Mouse (Mus musculus) neural tube, embryonic 15.5 days (tissue): ENCODE measurements at regions not wholly inside any gene's neighbourhood (a gene's known extent, or its start where the extent isn't known, plus 50 kb on each side); places are given as distances from the start of the nearest gene placed in this dataset.

ENCODE experiments used
- ATAC-seq: fragments of 200-750 bp; cut with Nextera tagmentation; 2 replicates; pipeline ENCODE4 v1.8.0; 2017; ENCODE audit warnings: mild to moderate bottlenecking, moderate TSS enrichment, moderate library complexity; ENCODE audit not compliant: low FRiP score
- H3K27ac ChIP-seq: fragments of 300-500 bp; sonication (generic); replicated peaks from 2 replicates; pipeline ENCODE4 v1.5.1; 2015; ENCODE audit warnings: mild to moderate bottlenecking, inconsistent platforms
- H3K27me3 ChIP-seq: fragments of 300-500 bp; sonication (generic); replicated peaks from 2 replicates; pipeline ENCODE4 v1.6.1; 2015; ENCODE audit warnings: inconsistent platforms
- H3K36me3 ChIP-seq: fragments of 300-500 bp; sonication (generic); 2 replicates; pipeline ENCODE4 v1.6.1; 2015; ENCODE audit warnings: inconsistent platforms
- H3K4me1 ChIP-seq: fragments of 300-500 bp; sonication (generic); 2 replicates; pipeline ENCODE4 v1.6.1; 2015; ENCODE audit warnings: inconsistent platforms
- H3K4me2 ChIP-seq: fragments of 300-500 bp; sonication (generic); 2 replicates; pipeline ENCODE4 v1.6.1; 2015; ENCODE audit warnings: inconsistent platforms, mild to moderate bottlenecking, moderate library complexity
- H3K4me3 ChIP-seq: fragments of 300-500 bp; sonication (generic); replicated peaks from 2 replicates; pipeline ENCODE4 v1.5.1; 2015; ENCODE audit warnings: mild to moderate bottlenecking, inconsistent platforms
- H3K9ac ChIP-seq: fragments of 300-500 bp; sonication (generic); replicated peaks from 2 replicates; pipeline ENCODE4 v1.6.1; 2015; ENCODE audit warnings: mild to moderate bottlenecking, inconsistent platforms
- H3K9me3 ChIP-seq: fragments of 300-500 bp; sonication (generic); replicated peaks from 2 replicates; pipeline ENCODE4 v1.6.1; 2016; ENCODE audit warnings: inconsistent platforms
- WGBS: fragments of 180-500 bp; shearing (Covaris S2); methylation state at CpG from one replicate; pipeline ENCODE4 v1.1.7; 2015; ENCODE audit warnings: mixed read lengths; 5-methylcytosine and 5-hydroxymethylcytosine counted together

DNA sequence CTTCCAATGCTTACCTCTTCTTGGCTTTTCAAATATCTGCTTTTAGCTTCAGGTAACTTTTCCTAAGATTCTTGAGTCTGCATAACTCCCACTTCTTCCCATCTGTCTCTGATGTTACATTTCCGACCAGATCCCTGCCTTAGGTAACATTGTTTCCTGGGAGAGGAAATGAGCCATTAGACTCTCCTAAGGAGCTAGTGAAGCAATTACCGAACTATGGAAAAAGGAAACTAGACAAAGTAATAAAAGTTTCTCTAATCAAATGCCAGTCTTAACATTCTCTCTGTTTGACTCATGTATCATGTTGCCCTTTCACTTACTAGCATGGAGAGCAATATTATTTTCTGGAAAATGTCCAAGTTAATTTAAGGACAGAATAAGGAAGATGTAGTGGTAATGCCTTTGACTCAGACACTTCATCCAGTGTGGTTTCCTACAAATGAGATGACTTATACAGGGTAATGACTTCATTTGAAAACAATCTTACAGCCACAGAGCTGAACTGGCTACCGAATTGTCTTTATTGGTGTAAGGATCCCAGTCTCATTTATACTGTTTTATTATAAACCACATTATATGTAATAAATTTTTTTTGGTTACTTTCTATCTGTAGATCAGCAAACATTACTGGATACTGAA is 263.8 kb upstream of the Fam84a start:
- WGBS: 80% methylated on average over 3 of the region's 3 CpGs
- H3K4me3 ChIP-seq: no peak overlapping the region

GRCm38 (mm10) chr12:14411102-14411501 is 259.2 kb upstream of the Fam84a start:
- H3K9me3 ChIP-seq: no peaks in the 10 kb centered on the region
- no peaks in the 10 kb centered on the region for H3K36me3 ChIP-seq
- WGBS: 93% methylated on average over 1 of the region's 1 CpGs
- no peak overlapping the region for H3K9ac ChIP-seq
- H3K27me3 ChIP-seq: no peaks in the 10 kb centered on the region
- no peak for ATAC-seq
- H3K27ac ChIP-seq: no peak overlapping the region
- no peak overlapping the region for H3K4me2 ChIP-seq
- no peaks in the 10 kb centered on the region for H3K4me1 ChIP-seq
- H3K4me3 ChIP-seq: no peak overlapping the region

More for the DNA sequence above, 263.8 kb upstream of the Fam84a start:
- ATAC-seq: no peak
- Histone ChIP-seq H3K9ac (no peak overlapping the region), H3K27me3 (no peaks in the 10 kb centered on the region), H3K27ac (no peak overlapping the region), H3K4me2 (no peak overlapping the region), H3K4me1 (no peaks in the 10 kb centered on the region), H3K9me3 (no peaks in the 10 kb centered on the region; the same call in 1 of the 2 replicates), H3K36me3 (no peaks in the 10 kb centered on the region)

DNA sequence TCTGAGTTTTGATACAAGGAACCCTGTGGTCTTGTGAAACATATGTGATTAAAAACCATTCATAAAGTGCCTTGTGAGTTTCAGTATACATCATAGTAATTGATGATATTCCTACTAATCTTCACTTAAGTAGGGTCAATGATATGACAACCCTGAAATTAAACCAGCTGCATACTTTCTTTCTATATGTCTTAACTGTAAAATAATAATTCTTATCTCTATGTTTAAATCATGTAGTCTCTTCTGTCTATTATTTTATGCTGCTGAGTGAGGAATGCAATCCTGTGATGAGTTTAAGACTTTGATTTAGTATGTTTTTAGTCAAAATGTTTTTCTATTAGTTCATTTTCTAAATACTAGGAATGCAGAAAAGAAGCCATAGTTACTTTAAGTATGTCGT is 253.9 kb upstream of the Fam84a start:
- WGBS: 81% methylated on average over 1 of the region's 1 CpGs
- Histone ChIP-seq H3K4me3 (no peak overlapping the region), H3K9me3 (no peaks in the 10 kb centered on the region), H3K9ac (no peak overlapping the region), H3K27ac (no peak overlapping the region), H3K4me2 (no peak overlapping the region), H3K36me3 (no peaks in the 10 kb centered on the region), H3K27me3 (no peaks in the 10 kb centered on the region), H3K4me1 (no peaks in the 10 kb centered on the region)
- ATAC-seq: no peak

- Histone ChIP-seq H3K27ac (no peak overlapping the region), H3K9me3 (no peaks in the 10 kb centered on the region), H3K4me1 (no peaks in the 10 kb centered on the region), H3K36me3 (no peaks in the 10 kb centered on the region), H3K4me2 (no peak overlapping the region), H3K27me3 (no peaks in the 10 kb centered on the region), H3K9ac (no peak overlapping the region), H3K4me3 (no peak overlapping the region)
- no peak for ATAC-seq
- 95% methylated on average over 6 of the region's 6 CpGs for WGBS
These were observed 224.4 kb upstream of the Fam84a start for GRCm38 (mm10) chr12:14376211-14376610.

GRCm38 (mm10) chr12:14338244-14338799 is 186.5 kb upstream of the Fam84a start:
- WGBS: 28% methylated on average over 5 of the region's 5 CpGs
- Histone ChIP-seq H3K27me3 (no peaks in the 10 kb centered on the region), H3K9me3 (no peaks in the 10 kb centered on the region), H3K4me2 (no peak overlapping the region), H3K36me3 (no peaks in the 10 kb centered on the region), H3K9ac (no peak overlapping the region), H3K4me1 (no peaks in the 10 kb centered on the region), H3K27ac (no peak overlapping the region), H3K4me3 (no peak overlapping the region)
- ATAC-seq: peak; percentile 63; the same call in 1 of the 2 replicates

DNA sequence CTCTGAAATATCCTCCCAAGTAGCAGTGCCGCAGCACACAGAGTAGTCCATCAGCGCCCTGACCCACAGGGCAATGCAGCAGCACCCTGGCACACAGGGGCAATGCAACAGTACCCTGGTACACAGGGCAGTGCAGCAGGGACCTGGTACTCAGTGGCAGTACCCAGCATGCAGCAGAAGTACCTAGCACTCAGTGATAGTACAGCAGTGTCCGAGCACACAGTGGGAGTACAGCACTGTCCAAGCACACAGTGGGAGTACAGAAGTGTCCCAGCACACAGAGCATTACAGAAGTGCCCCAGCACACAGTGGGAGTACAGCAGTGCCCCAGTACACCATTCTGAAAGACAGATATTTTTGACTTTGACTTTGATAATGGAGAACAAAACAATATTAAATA is 186.0 kb upstream of the Fam84a start:
- no peak for ATAC-seq
- H3K36me3 ChIP-seq: no peaks in the 10 kb centered on the region
- no peak overlapping the region for H3K9ac ChIP-seq
- H3K4me1 ChIP-seq: no peaks in the 10 kb centered on the region
- no peaks in the 10 kb centered on the region for H3K9me3 ChIP-seq
- no peaks in the 10 kb centered on the region for H3K27me3 ChIP-seq
- no peak overlapping the region for H3K4me2 ChIP-seq
- H3K4me3 ChIP-seq: no peak overlapping the region
- H3K27ac ChIP-seq: no peak overlapping the region
- 71% methylated on average over 3 of the region's 3 CpGs for WGBS

DNA sequence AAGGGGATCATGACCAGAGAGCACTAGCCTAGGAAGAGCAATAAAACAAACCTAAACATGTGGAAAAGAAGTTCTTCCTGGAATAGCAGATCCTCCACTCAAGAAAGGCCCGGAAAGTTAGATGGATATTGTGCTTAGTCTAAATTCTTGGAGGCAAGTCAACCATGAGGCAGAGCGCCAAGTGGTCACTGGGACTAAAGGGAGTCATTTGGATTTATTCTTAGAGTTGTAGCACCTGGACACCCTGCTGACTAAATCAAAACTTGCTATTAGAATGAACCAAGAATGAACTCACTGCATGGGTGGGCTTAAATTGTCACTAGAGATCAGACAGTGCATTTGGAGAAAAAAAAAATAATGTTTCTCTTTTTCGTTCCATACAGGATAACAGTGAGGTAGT is 166.8 kb upstream of the Fam84a start:
- no peak overlapping the region for H3K9ac ChIP-seq
- H3K4me3 ChIP-seq: no peak overlapping the region
- H3K27ac ChIP-seq: no peak overlapping the region
- H3K4me1 ChIP-seq: no peaks in the 10 kb centered on the region
- no peak overlapping the region for H3K4me2 ChIP-seq
- WGBS: 85% methylated on average over 3 of the region's 3 CpGs
- H3K27me3 ChIP-seq: no peaks in the 10 kb centered on the region
- no peaks in the 10 kb centered on the region for H3K36me3 ChIP-seq
- no peaks in the 10 kb centered on the region for H3K9me3 ChIP-seq
- ATAC-seq: no peak

DNA sequence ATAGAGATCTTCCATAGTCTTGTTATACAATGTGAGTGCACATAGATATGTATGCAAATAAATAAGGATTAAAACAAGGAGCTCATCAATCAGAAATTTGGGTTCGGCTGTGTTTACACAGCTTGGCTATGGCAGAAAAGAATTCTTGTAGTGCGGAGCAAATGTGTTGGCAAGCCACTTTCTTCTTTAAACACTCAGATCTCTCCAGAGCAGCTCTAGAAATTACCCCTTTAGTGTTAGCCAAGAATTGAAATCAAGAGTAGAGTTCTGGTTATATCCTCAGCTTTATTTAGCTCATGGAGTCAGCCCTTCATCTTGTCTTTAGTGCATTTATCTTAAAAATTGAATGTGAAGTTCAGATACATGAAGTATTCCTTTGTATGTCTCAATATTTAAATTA is 164.5 kb upstream of the Fam84a start:
- Histone ChIP-seq H3K36me3 (no peaks in the 10 kb centered on the region), H3K4me3 (no peak overlapping the region), H3K27ac (no peak overlapping the region), H3K9me3 (no peaks in the 10 kb centered on the region), H3K9ac (no peak overlapping the region), H3K27me3 (no peaks in the 10 kb centered on the region), H3K4me1 (no peaks in the 10 kb centered on the region), H3K4me2 (no peak overlapping the region)
- WGBS: 89% methylated on average over 2 of the region's 2 CpGs
- no peak for ATAC-seq

DNA sequence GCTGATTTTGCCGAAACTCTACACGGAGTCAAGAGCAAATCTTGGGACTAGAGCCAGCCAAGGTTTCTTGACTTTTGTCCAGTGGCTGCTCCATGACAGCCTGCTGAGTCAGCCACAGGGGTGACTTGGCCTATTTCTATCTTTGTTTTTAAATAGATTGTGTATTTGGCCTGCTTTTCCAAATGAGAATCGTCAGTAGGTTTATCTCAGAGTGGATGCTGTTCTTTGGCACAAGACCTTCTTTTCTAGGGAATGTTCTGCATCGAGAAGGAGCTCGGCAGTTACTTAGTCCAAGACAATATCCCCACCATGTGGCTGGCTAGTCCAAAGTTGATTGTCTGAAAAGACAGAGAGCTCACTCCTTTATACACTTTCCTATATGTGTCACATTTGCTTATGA is 163.9 kb upstream of the Fam84a start:
- WGBS: 62% methylated on average over 5 of the region's 5 CpGs
- ATAC-seq: 0 out of 2 replicates have a peak, but pooled peaks have one; percentile 21
- Histone ChIP-seq H3K9me3 (no peaks in the 10 kb centered on the region), H3K27me3 (no peaks in the 10 kb centered on the region), H3K36me3 (no peaks in the 10 kb centered on the region), H3K4me3 (no peak overlapping the region), H3K27ac (no peak overlapping the region), H3K9ac (no peak overlapping the region), H3K4me2 (no peak overlapping the region), H3K4me1 (no peaks in the 10 kb centered on the region)

DNA sequence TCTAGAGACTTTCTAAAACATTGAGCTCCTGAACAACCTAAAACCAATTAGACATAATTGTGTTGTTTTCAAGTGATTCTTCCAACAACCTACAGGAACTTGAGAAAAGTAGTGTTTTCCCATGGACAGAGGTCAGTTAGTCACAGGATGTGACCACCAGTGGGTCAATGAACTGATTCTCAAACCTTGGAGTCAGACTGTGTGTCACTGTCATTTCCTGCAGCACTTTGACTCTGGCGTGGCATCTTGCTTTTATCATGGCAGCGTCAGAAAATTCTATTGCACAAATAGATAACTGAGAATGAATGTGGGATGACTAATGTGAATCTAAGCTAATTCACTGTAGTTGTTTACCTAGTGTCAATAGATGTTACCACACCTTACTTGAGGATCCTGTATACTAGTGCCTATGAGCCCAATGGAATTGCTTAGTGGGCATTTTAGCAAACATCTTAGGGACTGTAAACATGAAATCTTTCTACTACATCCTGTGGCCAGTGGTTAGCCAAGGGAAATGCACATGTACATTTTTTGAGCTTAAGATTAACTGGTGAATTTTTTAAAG is 150.6 kb upstream of the Fam84a start:
- H3K4me2 ChIP-seq: no peak overlapping the region
- 78% methylated on average over 2 of the region's 2 CpGs for WGBS
- no peak overlapping the region for H3K27ac ChIP-seq
- H3K27me3 ChIP-seq: no peaks in the 10 kb centered on the region
- H3K4me3 ChIP-seq: no peak overlapping the region
- no peak overlapping the region for H3K9ac ChIP-seq
- H3K4me1 ChIP-seq: no peaks in the 10 kb centered on the region
- no peaks in the 10 kb centered on the region for H3K36me3 ChIP-seq
- no peak for ATAC-seq
- no peaks in the 10 kb centered on the region for H3K9me3 ChIP-seq

DNA sequence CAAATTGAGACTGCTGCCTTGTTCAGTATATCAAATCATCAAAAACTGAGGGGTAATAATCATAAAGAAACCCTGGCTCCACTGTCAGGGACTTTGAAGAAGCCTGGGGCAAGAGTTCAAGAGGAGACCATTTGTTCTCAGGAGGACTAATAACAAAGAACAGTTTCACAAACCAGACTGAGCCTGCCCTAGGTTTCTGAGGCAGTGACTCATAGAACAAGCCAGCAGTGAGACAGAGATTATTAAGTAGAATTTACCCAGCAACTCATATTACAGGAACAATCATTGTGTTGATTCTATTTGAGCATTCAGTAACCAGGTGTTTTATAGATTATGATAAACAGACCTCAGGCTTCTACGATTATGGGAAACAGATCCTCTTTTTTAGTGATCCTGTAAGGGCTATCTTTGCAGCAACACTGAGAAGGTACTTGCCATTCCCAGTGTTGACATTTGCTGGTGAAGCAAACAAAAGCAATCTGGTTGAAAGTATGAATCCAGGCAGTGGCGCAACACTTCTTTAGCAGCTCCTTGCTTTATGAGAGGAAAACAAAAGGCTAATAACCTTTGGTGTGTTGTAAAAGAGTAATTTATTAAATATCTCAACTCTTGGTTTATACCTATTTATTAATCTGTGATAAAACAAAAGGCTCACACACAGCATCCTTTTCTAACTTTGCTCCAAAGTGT is 150.0 kb upstream of the Fam84a start:
- ATAC-seq: no peak
- H3K27ac ChIP-seq: no peak overlapping the region

GRCm38 (mm10) chr12:14292083-14292482 is 140.2 kb upstream of the Fam84a start:
- WGBS: 63% methylated on average over 3 of the region's 3 CpGs

More for the DNA sequence above, 150.0 kb upstream of the Fam84a start:
- Histone ChIP-seq H3K4me2 (no peak overlapping the region), H3K4me3 (no peak overlapping the region), H3K36me3 (no peaks in the 10 kb centered on the region), H3K9me3 (no peaks in the 10 kb centered on the region), H3K27me3 (no peaks in the 10 kb centered on the region), H3K4me1 (no peaks in the 10 kb centered on the region), H3K9ac (no peak overlapping the region)
- WGBS: 78% methylated on average over 2 of the region's 2 CpGs

More at GRCm38 (mm10) chr12:14292083-14292482, 140.2 kb upstream of the Fam84a start:
- H3K36me3 ChIP-seq: no peaks in the 10 kb centered on the region
- no peak for ATAC-seq
- H3K9ac ChIP-seq: no peak overlapping the region
- H3K4me1 ChIP-seq: no peaks in the 10 kb centered on the region
- H3K27me3 ChIP-seq: no peaks in the 10 kb centered on the region
- H3K4me3 ChIP-seq: no peak overlapping the region
- H3K27ac ChIP-seq: no peak overlapping the region
- H3K9me3 ChIP-seq: no peaks in the 10 kb centered on the region
- H3K4me2 ChIP-seq: no peak overlapping the region
